Mouse (Mus musculus) yolk sac, embryonic 10.5 days (tissue): ENCODE results near the gene Lcmt1.
A peak's percentile ranks its signal among the peaks of the same experiment; 100 is the strongest.

Experiments used
- DNase-seq: peaks from one replicate; pipeline ENCODE4 v3.0.0-alpha.2; 2017; ENCODE audit warnings: low spot score

Gene Lcmt1

GRCm38 (mm10) chr7:123458309-123458708 is 88.7 kb downstream of the Lcmt1 start:
- no peak for DNase-seq

- no peak for DNase-seq
Measured at GRCm38 (mm10) chr7:123459247-123459646, 89.7 kb downstream of the Lcmt1 start.

DNA sequence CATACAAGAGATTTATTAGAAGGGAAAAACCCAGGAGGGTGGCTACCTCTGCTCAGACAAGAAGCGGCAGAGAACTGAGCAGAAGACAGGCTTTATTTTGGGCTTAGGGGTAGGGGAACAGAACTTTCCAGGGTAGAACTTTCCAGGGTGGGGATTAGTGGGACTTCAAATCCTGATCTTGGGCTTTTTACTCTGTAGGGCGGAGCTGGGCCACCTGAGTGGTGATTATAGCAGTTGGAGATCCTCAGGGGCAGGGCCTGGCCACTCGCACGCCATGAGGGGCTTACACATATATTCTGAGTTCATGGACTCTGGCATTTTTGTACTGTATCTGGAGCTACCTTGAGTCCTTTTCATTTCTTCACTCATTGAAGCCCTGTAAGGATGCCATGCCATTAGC is 91.7 kb downstream of the Lcmt1 start:
- no peak for DNase-seq

DNA sequence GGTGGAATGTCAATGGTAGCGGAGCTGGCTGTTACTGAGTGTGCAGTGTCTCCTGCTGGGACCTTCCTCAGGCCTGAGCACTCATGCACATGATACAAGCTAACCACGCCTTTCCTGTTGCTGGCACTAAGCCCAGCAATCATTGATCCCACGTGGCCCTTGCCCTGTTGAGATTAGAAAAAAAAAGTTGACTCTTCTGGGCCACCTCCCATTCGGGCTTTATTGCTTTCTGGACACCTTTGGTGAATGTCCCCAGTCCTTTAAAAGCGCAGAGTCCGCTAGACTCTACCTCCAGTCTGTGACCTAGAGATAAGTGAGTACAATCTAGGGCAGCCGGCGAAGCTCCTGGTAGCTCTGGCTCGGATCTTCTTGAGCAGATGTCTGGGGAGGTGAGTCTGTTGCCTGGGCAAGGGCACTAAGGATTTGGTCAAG is 92.5 kb downstream of the Lcmt1 start, which contains the start of gene Aqp8:
Gene Aqp8, plus strand, starts transcription at position 222 of the 432 bp plus-strand sequence.
- DNase-seq = peak; percentile 83

- DNase-seq = no peak
Measured at GRCm38 (mm10) chr7:123463569-123463968, 94.0 kb downstream of the Lcmt1 start.

DNA sequence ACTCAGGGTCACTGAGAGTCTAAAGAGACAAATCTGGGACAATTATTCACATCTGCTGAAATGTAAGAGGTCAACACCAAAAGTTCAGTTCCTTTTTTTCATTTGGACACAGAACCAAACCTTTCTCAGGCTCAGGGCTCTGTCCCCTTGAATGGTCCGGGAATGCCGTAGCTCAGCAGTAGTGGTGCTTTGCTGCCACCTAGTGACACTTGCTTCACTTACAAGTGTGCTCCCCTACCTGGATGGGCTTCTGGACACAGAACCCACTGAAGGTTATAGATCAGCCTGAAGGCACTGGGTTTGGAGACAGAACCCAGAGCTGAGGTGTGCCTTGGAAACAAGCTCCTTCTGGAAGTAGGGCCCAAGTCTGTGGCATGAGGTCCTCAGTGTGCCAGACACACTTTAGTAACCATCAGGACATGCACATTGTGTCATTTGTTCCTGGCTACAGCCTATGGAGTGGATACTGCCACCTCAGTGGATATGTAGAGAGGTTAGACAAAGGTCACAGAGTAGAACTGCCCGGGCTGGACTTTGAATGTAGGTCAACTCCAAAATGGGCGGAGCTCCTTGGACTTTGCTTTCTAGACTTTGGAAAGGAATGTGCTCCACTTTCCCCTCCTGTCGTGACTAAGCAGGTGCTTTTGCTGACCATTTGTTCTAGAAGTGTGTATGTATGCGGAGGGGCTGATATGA is 96.3 kb downstream of the Lcmt1 start:
- peak; percentile 64 for DNase-seq

- no peak for DNase-seq
Measured at GRCm38 (mm10) chr7:123467961-123468360, 98.4 kb downstream of the Lcmt1 start.
